Mouse (Mus musculus) midbrain, embryonic 16.5 days (tissue): ENCODE results near the gene Gm20388. TPM values are rescaled to one million over a fixed set of nuclear protein-coding genes. Genes with fewer than 3 reads are reported as not detected.

Experiments used
- ATAC-seq: fragments of 200-750 bp; cut with Nextera tagmentation; 2 replicates; pipeline ENCODE4 v1.8.0; 2017; ENCODE audit warnings: moderate TSS enrichment
- H3K27ac ChIP-seq: fragments of 300-500 bp; sonication (generic); 2 replicates; pipeline ENCODE4 v1.5.1; 2014; ENCODE audit warnings: mild to moderate bottlenecking, low read length, mixed read lengths
- H3K27me3 ChIP-seq: fragments of 300-500 bp; sonication (generic); 2 replicates; pipeline ENCODE4 v1.6.1; 2014; ENCODE audit warnings: low read depth, low read length, mixed read lengths; ENCODE audit not compliant: control insufficient read depth, insufficient read depth
- H3K36me3 ChIP-seq: fragments of 300-500 bp; sonication (generic); 2 replicates; pipeline ENCODE4 v1.6.1; 2014; ENCODE audit warnings: mild to moderate bottlenecking, low read length, moderate library complexity, mixed read lengths; ENCODE audit not compliant: control insufficient read depth, insufficient read depth
- H3K4me1 ChIP-seq: fragments of 300-500 bp; sonication (generic); 2 replicates; pipeline ENCODE4 v1.6.1; 2014; ENCODE audit warnings: mild to moderate bottlenecking, low read length, mixed read lengths; ENCODE audit not compliant: control insufficient read depth, insufficient read depth
- H3K4me2 ChIP-seq: fragments of 300-500 bp; sonication (generic); 2 replicates; pipeline ENCODE4 v1.6.1; 2014; ENCODE audit warnings: mild to moderate bottlenecking, low read length, mixed read lengths
- H3K4me3 ChIP-seq: fragments of 300-500 bp; sonication (generic); 2 replicates; pipeline ENCODE4 v1.5.1; 2014; ENCODE audit warnings: low read depth, mild to moderate bottlenecking, low read length, moderate library complexity, mixed read lengths
- H3K9ac ChIP-seq: fragments of 300-500 bp; sonication (generic); 2 replicates; pipeline ENCODE4 v1.6.1; 2014; ENCODE audit warnings: low read depth, low read length, mixed read lengths
- H3K9me3 ChIP-seq: fragments of 300-500 bp; sonication (generic); replicated peaks from 2 replicates; pipeline ENCODE4 v1.6.1; 2014; ENCODE audit warnings: mild to moderate bottlenecking, low read length, mixed read lengths; ENCODE audit not compliant: control insufficient read depth, poor library complexity, severe bottlenecking
- WGBS: fragments of 180-500 bp; shearing (Covaris S2); extraction: QIAGEN DNeasy Blood & Tissue Kit; methylation state at CpG from one replicate; pipeline ENCODE4 v1.1.7; 2014; 5-methylcytosine and 5-hydroxymethylcytosine counted together
- polyA plus RNA-seq: library from polyadenylated mRNA; unstranded; fragments of >200 nt; fragmentation: Nextera tagmentation; extraction: Ambion mirVana; gene quantifications from 2 replicates; pipeline ENCODE4 v1.2.1, GENCODE M21; 2015

Gm20388 gene
- polyA plus RNA-seq, 1 experiment from 2014 or later = 7.5 TPM

DNA sequence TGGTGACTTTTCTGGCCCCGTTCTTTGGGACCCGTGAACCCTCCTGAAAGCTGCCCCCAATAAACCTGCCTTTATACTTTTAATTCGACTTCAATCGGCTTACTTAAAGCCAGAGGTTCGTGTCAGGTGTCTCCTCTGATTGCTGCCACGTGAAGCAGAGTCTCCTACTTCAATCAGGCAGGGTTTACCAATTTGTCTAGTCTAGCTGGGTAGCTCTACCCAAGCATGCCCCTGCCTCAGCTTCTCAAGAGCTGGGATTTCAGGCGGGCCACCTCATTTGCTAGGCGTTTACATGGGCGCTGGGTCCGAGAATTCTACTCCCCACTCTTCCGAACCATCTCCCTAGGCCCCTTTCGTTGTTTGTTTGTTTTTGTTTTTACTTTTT is 1939.8 kb downstream of the Gm20388 start:
- 33% methylated on average over 12 of the region's 12 CpGs for WGBS
- H3K27ac ChIP-seq = no peak overlapping the region
- H3K4me3 ChIP-seq = no peak overlapping the region
- H3K4me2 ChIP-seq = peak overlapping the region; percentile 55
- ATAC-seq = no peak
- no peaks in the 10 kb centered on the region for H3K9me3 ChIP-seq
- H3K9ac ChIP-seq = peak overlapping the region; percentile 54; the same call in 1 of the 2 replicates
- H3K27me3 ChIP-seq = no peaks in the 10 kb centered on the region
- peaks cover 9% of the 10 kb centered on the region for H3K4me1 ChIP-seq
- no peaks in the 10 kb centered on the region for H3K36me3 ChIP-seq

GRCm38 (mm10) chr8:121850821-121851470 is 1940.3 kb downstream of the Gm20388 start:
- H3K27ac ChIP-seq = peak overlapping the region; percentile 47; the same call in 1 of the 2 replicates
- WGBS = 3% methylated on average over 24 of the region's 24 CpGs
- no peaks in the 10 kb centered on the region for H3K27me3 ChIP-seq
- H3K36me3 ChIP-seq = no peaks in the 10 kb centered on the region
- H3K4me2 ChIP-seq = peak overlapping the region; percentile 55
- H3K4me3 ChIP-seq = peak overlapping the region; percentile 17; the same call in 1 of the 2 replicates
- ATAC-seq = peak; percentile 78
- H3K9ac ChIP-seq = peak overlapping the region; percentile 54
- H3K9me3 ChIP-seq = no peaks in the 10 kb centered on the region
- H3K4me1 ChIP-seq = peaks cover 9% of the 10 kb centered on the region

- peak; percentile 25; the same call in 1 of the 2 replicates for ATAC-seq
- WGBS = 39% methylated on average over 7 of the region's 7 CpGs
- Histone ChIP-seq H3K27ac (no peak overlapping the region; the same call in 1 of the 2 replicates), H3K9ac (no peak overlapping the region), H3K27me3 (no peaks in the 10 kb centered on the region), H3K9me3 (no peaks in the 10 kb centered on the region), H3K4me2 (no peak overlapping the region), H3K4me3 (no peak overlapping the region), H3K36me3 (no peaks in the 10 kb centered on the region), H3K4me1 (peaks cover 9% of the 10 kb centered on the region)
Observed at GRCm38 (mm10) chr8:121851716-121852115, 1941.1 kb downstream of the Gm20388 start.

DNA sequence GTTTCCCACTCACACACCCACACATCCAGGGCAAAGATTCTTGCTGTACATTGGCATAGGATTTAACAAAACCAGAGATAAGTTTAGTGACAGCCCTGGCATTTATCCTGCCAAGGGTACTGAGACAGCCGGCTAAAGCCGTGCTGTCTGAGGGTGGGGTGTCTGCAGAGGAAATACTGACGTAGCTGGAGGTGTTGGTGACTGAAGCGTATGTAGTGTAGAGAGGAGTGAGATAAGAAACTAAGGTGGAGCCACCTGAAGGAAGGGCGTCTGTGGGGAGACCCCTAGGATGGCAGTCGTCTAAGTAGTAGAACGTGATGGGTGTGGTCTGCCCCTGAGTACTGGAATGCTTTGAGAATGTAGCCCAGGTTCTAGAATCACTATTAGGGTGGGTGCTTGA is 1941.8 kb downstream of the Gm20388 start:
- ATAC-seq = no peak
- no peak overlapping the region for H3K9ac ChIP-seq
- H3K4me2 ChIP-seq = no peak overlapping the region
- no peak overlapping the region for H3K4me3 ChIP-seq
- H3K4me1 ChIP-seq = peaks cover 9% of the 10 kb centered on the region
- H3K36me3 ChIP-seq = no peaks in the 10 kb centered on the region
- H3K9me3 ChIP-seq = no peaks in the 10 kb centered on the region
- no peak overlapping the region for H3K27ac ChIP-seq
- WGBS = 69% methylated on average over 7 of the region's 7 CpGs
- H3K27me3 ChIP-seq = no peaks in the 10 kb centered on the region

DNA sequence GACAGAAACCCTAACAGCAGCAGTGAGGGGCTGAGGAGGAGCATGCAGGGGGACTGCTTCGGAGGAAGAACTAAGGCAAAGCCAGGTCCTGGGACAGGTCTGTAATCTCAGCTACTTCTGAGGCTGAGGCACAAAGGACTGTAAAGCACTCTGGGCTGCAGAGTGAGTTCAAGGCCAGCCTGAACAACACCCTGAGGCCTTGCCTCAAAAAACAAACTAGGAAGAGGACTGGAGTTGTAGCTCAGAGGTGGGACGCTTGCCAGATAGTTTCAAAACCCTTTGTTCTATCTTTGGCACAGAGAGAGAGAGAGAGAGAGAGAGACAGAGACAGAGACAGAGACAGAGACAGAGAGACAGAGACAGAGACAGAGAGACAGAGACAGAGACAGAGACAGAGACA is 1942.9 kb downstream of the Gm20388 start:
- Histone ChIP-seq H3K9me3 (no peaks in the 10 kb centered on the region), H3K27me3 (no peaks in the 10 kb centered on the region), H3K4me1 (peaks cover 9% of the 10 kb centered on the region), H3K36me3 (no peaks in the 10 kb centered on the region), H3K9ac (no peak overlapping the region), H3K27ac (no peak overlapping the region), H3K4me2 (no peak overlapping the region), H3K4me3 (no peak overlapping the region)
- WGBS = 92% methylated on average over 2 of the region's 2 CpGs
- ATAC-seq = no peak

DNA sequence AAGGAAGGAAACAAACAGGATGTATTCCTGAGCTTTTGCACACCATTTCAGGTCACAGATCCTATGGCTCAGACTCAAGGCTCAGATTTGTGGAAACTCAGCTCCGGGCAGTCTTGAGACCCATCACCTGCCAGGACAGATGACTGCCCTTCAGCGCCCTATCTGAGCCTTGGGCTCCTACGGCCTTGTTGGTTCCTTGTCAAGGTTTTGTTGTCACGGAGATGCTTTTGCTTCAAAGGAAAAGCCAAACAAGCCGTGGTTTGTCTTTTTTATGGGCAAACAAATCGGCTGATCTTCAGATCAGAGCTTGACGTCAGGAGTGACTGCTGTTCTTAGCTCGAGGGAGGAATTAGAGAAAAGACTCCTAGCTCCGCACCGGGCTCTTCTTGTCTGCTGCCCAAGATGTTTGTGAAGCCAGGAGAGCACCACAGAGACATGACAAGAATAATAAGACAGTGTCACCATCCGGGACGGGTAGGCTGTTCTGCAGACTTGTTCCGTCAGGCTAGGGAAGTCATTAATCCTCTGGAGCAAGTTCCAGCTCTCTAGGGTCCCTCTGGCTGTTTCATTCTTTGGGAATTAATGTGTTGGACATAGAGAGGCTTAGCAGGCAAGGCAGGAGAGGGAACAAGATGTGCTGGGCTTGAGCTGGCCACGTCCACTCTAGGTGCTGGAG is 1945.6 kb downstream of the Gm20388 start:
- Histone ChIP-seq H3K9ac (no peak overlapping the region), H3K36me3 (no peaks in the 10 kb centered on the region), H3K27me3 (no peaks in the 10 kb centered on the region), H3K9me3 (no peaks in the 10 kb centered on the region), H3K4me3 (no peak overlapping the region), H3K27ac (no peak overlapping the region), H3K4me1 (peaks cover 6% of the 10 kb centered on the region; the same call in 1 of the 2 replicates), H3K4me2 (no peak overlapping the region)
- no peak for ATAC-seq
- WGBS = 79% methylated on average over 14 of the region's 14 CpGs

- no peaks in the 10 kb centered on the region for H3K4me1 ChIP-seq
- H3K27me3 ChIP-seq = no peaks in the 10 kb centered on the region
- no peak overlapping the region for H3K9ac ChIP-seq
- H3K36me3 ChIP-seq = no peaks in the 10 kb centered on the region
- no peak overlapping the region for H3K4me2 ChIP-seq
- WGBS = 51% methylated on average over 9 of the region's 9 CpGs
- no peak overlapping the region for H3K27ac ChIP-seq
- no peak overlapping the region for H3K4me3 ChIP-seq
- no peak for ATAC-seq
- no peaks in the 10 kb centered on the region for H3K9me3 ChIP-seq
Observed at GRCm38 (mm10) chr8:121857331-121857730, 1946.7 kb downstream of the Gm20388 start.

DNA sequence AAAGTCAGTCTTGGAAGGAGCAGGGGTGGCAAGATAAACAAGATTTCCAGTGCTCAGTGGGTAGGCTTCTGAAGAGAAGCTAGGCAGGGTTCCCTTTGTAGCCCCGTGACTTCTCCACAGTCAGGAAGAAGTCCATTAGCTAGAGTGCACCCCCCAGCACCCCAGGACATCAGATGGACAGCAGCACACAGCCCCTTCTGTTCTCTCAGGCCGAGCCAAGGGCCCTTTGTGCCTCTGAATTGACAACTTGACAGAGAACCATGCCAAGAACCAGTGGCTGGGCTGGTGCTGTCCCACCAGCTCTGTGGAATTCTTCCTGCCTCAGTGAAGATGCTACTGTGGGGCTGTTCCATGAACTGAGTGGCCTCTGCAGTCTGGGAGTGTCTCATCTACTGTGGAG is 1947.1 kb downstream of the Gm20388 start:
- H3K9me3 ChIP-seq = no peaks in the 10 kb centered on the region
- no peak for ATAC-seq
- no peak overlapping the region for H3K4me3 ChIP-seq
- no peaks in the 10 kb centered on the region for H3K27me3 ChIP-seq
- H3K27ac ChIP-seq = no peak overlapping the region
- H3K4me2 ChIP-seq = no peak overlapping the region
- no peaks in the 10 kb centered on the region for H3K36me3 ChIP-seq
- no peaks in the 10 kb centered on the region for H3K4me1 ChIP-seq
- H3K9ac ChIP-seq = no peak overlapping the region
- WGBS = 42% methylated on average over 2 of the region's 2 CpGs

DNA sequence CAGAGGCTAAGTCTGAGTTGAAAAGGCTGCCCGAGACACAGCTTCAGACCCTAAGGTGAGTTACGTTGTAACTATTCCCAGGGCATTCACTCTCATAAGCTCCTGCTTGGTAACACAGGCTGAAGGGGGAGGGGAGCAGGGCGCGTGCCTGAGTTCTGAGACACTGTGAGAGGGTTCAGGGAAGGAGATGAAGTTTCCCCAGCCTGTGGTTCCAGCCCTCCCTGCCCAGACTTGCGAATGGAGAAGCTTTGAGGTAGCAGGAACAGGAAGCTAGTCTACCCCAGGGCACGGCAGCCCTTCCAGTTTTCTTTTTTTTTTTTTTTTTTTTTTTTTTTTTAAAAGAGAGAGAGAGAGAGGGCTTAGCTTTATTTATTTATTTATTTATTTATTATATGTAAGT is 1950.6 kb downstream of the Gm20388 start:
- no peaks in the 10 kb centered on the region for H3K9me3 ChIP-seq
- ATAC-seq = no peak
- H3K9ac ChIP-seq = no peak overlapping the region
- H3K4me2 ChIP-seq = no peak overlapping the region
- WGBS = 62% methylated on average over 6 of the region's 6 CpGs
- no peak overlapping the region for H3K4me3 ChIP-seq
- no peaks in the 10 kb centered on the region for H3K36me3 ChIP-seq
- H3K27ac ChIP-seq = no peak overlapping the region
- H3K4me1 ChIP-seq = no peaks in the 10 kb centered on the region
- H3K27me3 ChIP-seq = no peaks in the 10 kb centered on the region
